Mouse (Mus musculus) ES-E14 (cell line): Measurements from ENCODE around the gene Pkd1.

Experiments used
- CHD2 ChIP-seq: IDR thresholded peaks from 2 replicates; pipeline ENCODE4 v1.6.1; 2014; ENCODE audit warnings: mild to moderate bottlenecking, low read depth, low read length, inconsistent platforms
- HCFC1 ChIP-seq: IDR thresholded peaks from 2 replicates; pipeline ENCODE4 v1.6.1; 2012; ENCODE audit warnings: low read length, inconsistent platforms, borderline replicate concordance; ENCODE audit not compliant: insufficient read depth
- MAFK ChIP-seq: IDR thresholded peaks from 2 replicates; pipeline ENCODE4 v1.6.1; 2014; ENCODE audit warnings: mild to moderate bottlenecking, low read depth, low read length, inconsistent platforms; ENCODE audit not compliant: insufficient read depth
- ZC3H11A ChIP-seq: IDR thresholded peaks from 2 replicates; pipeline ENCODE4 v1.6.1; 2012; ENCODE audit warnings: low read depth, mild to moderate bottlenecking, inconsistent platforms, low read length, borderline replicate concordance
- ZNF384 ChIP-seq: IDR thresholded peaks from 2 replicates; pipeline ENCODE4 v1.6.1; 2012; ENCODE audit warnings: low read depth, low read length, inconsistent platforms

GRCm38 (mm10) chr17:24610711-24611110, 61.1 kb downstream of the Pkd1 start:
- TF ChIP-seq ZC3H11A (no peak), CHD2 (no peak), HCFC1 (no peak), ZNF384 (no peak), MAFK (no peak)
